Mouse (Mus musculus) spleen, adult 2 months (tissue): ENCODE measurements around the gene Gm10717.
"Not testable (repeated sequence)": the region's sequence is repeated elsewhere in the genome, so short reads cannot be mapped to it uniquely, and the experiment has no call there.

Source experiments
- CTCF ChIP-seq: fragments of 200-500 bp; IDR thresholded peaks from 2 replicates; pipeline ENCODE4 v1.5.1; 2011; ENCODE audit warnings: mild to moderate bottlenecking, inconsistent platforms; ENCODE audit not compliant: insufficient read depth, insufficient read length, insufficient replicate concordance; ENCODE audit errors: extremely low read depth
- POLR2A ChIP-seq: fragments of 200-500 bp; IDR thresholded peaks from 2 replicates; pipeline ENCODE4 v1.6.1; 2011; ENCODE audit warnings: low read depth, low read length, inconsistent platforms

DNA sequence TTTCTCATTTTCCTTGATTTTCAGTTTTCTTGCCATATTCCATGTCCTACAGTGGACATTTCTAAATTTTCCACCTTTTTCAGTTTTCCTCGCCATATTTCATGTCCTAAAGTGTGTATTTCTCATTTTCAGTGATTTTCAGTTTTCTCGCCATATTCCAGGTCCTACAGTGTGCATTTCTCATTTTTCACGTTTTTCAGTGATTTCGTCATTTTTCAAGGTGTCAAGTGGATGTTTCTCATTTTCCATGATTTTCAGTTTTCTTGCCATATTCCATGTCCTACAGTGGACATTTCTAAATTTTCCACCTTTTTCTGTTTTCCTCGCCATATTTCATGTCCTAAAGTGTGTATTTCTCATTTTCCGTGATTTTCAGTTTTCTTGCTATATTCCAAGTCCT, 436 bp downstream of the Gm10717 start:
- TF ChIP-seq POLR2A, CTCF: not testable (repeated sequence)
